Mouse (Mus musculus) cerebellum, adult 2 months (tissue): Measurements from ENCODE around the gene Rab24.

Experiments
- CTCF ChIP-seq: fragments of 200-500 bp; IDR thresholded peaks from 2 replicates; pipeline ENCODE4 v1.5.1; 2011; ENCODE audit warnings: low read depth, mild to moderate bottlenecking, control low read depth, low read length, moderate library complexity, borderline replicate concordance; ENCODE audit not compliant: insufficient read depth
- POLR2A ChIP-seq: fragments of 200-500 bp; IDR thresholded peaks from 2 replicates; pipeline ENCODE4 v1.6.1; 2011; ENCODE audit warnings: low read length, control low read depth, borderline replicate concordance; ENCODE audit not compliant: insufficient read depth

DNA sequence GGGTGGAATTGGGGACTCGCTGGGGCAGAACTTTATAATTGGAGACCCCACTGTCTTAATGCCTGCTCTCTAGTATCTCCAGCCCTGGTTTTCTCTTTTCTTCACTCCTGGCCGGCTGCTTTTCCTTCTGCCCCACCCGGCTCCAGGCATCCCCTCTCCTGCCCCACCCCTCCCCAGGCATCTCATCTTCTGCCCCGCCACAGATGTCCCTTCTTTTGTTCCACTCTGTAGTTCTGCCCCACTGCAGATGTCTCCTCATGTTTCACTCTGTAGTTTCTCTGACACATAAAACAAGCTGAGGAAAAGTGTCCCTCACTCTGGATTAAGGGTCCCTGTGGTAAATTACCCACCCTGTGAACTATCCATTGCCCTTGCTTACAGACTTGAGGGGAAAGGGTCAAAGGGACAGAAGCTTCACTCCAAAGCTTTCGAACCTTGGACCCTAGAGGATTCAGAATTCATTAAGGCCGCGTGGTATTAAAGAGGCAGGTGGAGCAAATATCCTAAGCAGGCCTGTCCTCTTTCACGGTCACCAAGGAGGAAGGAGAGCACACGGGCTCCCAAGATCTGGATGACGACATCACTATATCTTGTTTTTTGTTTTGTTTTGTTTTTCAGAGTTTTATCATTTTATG, 15.7 kb upstream of the Rab24 start:
- no peak for TF ChIP-seq CTCF
- TF ChIP-seq POLR2A = no peak
